Mouse (Mus musculus) myocyte (in vitro differentiated cells): ENCODE data around the gene Wdr25.

Experiments
- CEBPB ChIP-seq: IDR thresholded peaks from 2 replicates; pipeline ENCODE4 v1.6.1; 2011; ENCODE audit warnings: mild to moderate bottlenecking, moderate library complexity; ENCODE audit not compliant: poor library complexity, insufficient read depth, severe bottlenecking
- MAX ChIP-seq: IDR thresholded peaks from one replicate; pipeline ENCODE4 v1.6.1; 2011; ENCODE audit warnings: low read depth, mild to moderate bottlenecking, control low read depth
- POLR2A ChIP-seq: IDR thresholded peaks from one replicate; pipeline ENCODE4 v1.6.1; 2011; ENCODE audit warnings: low read depth, mild to moderate bottlenecking, control low read depth, moderate library complexity; ENCODE audit not compliant: insufficient read length
- USF1 ChIP-seq: IDR thresholded peaks from one replicate; pipeline ENCODE4 v1.6.1; 2011; ENCODE audit warnings: low read depth, mild to moderate bottlenecking, control low read depth, moderate library complexity

GRCm38 (mm10) chr12:109023780-109024179 is 130.3 kb downstream of the Wdr25 start:
- no peak for TF ChIP-seq MAX
- no peak for TF ChIP-seq POLR2A
- no peak for TF ChIP-seq CEBPB
- no peak for TF ChIP-seq USF1
